Mouse (Mus musculus): Measurements from ENCODE around the gene Vps16.

Gene Vps16

GRCm38 (mm10) chr2:130421781-130422620 is 2.1 kb upstream of the Vps16 start:
- in situ Hi-C loops (cut with MboI): no loop called here

GRCm38 (mm10) chr2:130423397-130424125 is 578 bp upstream of the Vps16 start:
- in situ Hi-C loops (cut with MboI): no loop called here

GRCm38 (mm10) chr2:130425112-130425511 is 973 bp downstream of the Vps16 start:
- in situ Hi-C loops (cut with MboI): no loop called here

GRCm38 (mm10) chr2:130429851-130430250 is 5.7 kb downstream of the Vps16 start:
- in situ Hi-C loops (cut with MboI): no loop called here

DNA sequence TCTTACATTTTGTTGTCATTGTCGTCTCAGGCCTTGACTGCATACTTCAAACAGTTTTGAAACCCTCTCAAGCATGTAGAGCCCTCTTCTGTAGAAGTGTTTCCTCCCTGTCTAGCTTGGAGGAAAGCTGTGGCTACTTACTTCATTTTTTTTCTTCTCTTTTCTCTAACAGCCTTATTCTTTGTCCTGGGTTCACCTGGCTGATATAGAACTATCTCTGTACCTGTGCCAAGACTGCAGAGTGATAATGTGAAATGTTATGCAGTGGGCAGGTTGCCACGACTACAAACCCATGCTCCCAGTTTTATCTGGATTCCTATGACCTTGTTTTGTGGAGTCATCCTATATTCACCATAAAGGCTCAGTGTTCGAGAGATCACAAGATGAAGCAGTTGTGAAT is 6.3 kb downstream of the Vps16 start:
- in situ Hi-C loops (cut with MboI): no loop called here

DNA sequence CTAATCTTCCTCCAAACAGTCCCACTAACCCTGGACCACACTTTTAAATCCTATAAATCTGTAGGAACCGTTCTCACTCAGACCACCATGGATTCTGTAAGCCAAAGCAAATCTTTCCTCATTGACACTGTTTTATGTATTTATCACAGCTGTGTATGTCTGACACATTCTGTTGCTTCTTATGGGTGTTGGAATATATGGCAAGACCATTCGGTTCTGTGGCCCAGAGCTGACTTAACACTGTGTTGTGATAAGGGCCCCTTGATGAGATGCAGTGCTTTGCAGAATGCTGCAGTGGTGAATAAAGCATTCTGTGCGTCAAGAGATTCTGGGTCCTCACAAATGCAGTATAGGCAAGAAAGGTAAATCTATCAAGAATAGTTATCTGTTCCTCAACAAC is 8.0 kb downstream of the Vps16 start:
- in situ Hi-C loops (cut with MboI): no loop called here

DNA sequence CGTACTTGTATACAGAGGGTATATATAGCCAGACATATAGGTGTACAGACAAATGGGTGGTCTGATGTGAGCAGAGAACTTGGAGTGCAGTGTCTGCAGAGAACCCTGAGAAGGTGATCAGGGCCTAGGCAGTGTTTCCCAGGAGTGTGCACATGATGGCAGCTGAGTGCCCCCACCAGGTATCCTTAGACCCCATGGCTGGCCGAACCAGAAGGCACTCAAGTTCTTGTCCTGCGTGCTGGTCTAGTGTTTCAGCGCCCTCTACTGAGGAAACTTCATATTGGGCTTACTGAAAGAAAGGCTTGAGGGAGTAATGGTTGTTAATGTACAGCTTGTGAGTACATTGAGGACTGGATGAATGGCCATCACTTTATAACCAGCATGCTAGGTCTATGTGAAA is 9.0 kb downstream of the Vps16 start:
- in situ Hi-C loops (cut with MboI): no loop called here

DNA sequence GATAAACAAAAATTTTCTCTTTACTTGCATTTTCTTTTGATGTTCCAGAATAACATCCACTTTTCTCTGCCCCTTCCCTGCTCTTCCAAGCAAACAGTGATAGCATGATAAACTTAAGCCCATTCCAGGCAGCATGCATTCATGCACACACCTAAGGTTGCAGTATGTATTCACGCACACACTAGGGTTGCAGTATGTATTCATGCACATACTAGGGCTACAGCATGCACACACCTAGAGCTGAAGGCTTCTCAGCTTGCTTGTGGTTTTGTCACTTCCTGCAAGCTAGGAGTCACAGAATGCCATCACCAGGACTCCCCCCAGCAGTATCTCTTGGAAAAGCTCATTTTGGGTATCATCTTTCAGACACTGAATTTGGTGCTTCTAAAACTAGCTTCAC is 12.6 kb downstream of the Vps16 start:
- in situ Hi-C loops (cut with MboI): no loop called here

DNA sequence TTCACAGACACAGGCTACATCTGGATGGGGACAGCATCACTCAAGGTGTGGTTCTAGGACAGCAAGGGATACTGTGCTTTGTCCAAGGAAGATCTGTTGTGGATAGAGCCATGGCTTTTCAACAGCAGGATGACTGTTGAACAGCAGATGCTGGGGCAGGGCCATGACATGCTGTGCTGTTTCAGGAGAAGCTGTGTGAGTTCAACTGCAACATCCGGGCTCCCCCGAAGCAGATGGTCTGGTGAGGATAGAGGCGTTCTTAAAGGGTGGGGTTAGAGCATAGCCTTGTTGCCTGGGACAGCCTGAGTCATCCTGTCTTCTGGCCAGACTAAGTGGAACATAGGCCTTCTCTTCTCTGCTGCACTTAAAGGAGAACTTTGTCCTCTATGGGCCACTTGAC is 14.7 kb downstream of the Vps16 start:
- in situ Hi-C loops (cut with MboI): no loop called here

GRCm38 (mm10) chr2:130439840-130440480 is 15.8 kb downstream of the Vps16 start:
- in situ Hi-C loops (cut with MboI): no loop called here

- in situ Hi-C loops (cut with MboI): no loop called here
Measured at GRCm38 (mm10) chr2:130442162-130442561, 18.0 kb downstream of the Vps16 start.

DNA sequence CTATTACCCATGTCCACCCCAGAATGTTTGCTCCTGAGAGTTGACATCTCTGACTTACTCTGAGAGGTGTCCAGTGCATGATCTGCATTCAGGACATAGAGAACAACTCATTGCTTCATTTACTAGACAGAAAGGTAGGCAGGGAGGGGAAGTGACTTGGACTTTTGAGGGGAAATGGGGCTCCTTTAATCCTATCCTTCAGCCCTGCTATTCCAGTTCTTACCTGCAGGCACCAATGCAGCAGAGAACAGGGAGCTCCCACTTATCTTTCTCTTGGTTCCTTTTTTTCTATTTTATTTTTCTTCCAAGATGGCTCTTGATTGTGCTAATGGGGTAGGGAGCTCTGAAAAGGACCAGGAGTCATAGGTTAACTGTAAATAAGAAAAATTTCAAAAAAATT is 24.3 kb downstream of the Vps16 start:
- in situ Hi-C loops (cut with MboI): no loop called here

DNA sequence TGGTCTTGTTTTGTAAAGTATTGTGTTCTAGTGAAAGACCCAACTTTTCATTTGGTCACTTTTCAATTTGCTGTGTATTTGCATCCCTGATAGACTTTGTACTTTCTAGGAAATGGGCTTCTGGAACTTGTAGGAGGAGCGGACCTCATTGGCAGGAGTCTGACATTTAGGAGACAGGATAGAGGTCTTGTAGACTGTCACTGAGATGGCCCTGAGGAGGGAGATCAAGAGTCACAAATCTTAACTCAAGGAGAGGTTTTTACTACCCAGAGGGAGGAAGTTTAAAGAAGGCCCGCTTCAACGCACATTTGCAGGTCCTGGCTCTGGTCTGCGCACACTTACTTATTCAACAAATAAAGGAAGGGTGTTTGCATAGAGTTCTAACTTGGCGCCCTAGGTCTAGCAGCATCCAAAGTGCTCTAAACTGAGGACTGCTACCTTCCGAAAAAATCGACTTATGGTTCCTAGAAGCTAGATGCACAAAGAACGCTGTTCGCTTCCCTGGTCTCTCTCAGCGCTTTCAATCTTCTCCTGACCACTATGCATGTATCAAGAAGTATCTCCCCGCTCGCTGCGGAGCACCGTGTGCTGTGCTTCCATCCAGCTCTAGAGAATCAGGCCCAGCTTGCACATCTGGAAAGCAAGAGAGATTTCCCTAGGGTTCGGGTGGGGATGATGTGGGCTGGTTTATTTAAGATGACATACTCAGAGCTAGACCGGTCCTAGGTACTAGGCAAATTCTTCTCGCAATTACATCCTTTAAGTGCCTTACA is 25.1 kb downstream of the Vps16 start:
- in situ Hi-C loops (cut with MboI): no loop called here

- in situ Hi-C loops (cut with MboI): no loop called here
Measured at GRCm38 (mm10) chr2:130449794-130450433, 25.8 kb downstream of the Vps16 start, which contains the start of gene Ptpra. Gene Ptpra (plus strand): TSS chr2:130450278.

DNA sequence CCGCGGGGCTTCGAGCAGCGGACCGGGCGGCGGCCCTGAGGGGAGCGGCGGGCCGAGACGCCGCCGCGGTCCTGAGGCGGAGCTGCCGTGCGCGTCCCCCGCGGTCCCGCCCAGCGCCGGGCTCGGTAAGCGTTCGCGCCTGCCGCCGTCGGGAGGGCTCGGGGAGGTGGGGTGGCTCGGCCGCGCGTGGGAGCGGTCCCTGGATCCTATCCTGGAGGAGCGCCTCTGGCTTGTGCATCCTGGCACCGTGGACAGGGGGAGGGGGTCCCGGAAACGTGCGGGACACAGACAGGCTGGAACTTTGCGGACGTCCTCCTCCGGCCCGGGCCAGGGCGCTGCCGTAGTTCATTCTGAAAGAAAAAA is 26.3 kb downstream of the Vps16 start:
- in situ Hi-C loops (cut with MboI): no loop called here

GRCm38 (mm10) chr2:130451086-130451726 is 27.1 kb downstream of the Vps16 start:
- in situ Hi-C loops (cut with MboI): no loop called here

DNA sequence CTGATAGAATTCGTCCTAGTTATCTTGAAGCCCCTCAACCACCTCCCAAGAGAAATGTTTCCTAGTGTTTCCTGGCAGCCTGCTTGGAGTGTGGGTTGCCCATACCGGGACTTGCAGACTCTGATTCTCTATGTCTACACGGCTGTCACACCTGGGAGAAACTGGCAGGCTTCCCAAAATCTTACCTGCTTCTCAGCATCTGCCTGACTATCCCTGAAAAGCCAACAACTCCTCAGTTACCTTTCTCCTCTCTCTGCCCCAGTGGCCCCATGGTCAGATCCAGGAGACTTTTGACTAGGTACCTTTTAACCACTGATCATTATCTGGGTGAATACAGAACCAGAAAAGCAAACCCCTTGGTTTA is 27.6 kb downstream of the Vps16 start:
- in situ Hi-C loops (cut with MboI): no loop called here

- in situ Hi-C loops (cut with MboI): no loop called here
Measured at GRCm38 (mm10) chr2:130452266-130452665, 28.1 kb downstream of the Vps16 start.

- in situ Hi-C loops (cut with MboI): no loop called here
Measured at GRCm38 (mm10) chr2:130453421-130453820, 29.3 kb downstream of the Vps16 start.

DNA sequence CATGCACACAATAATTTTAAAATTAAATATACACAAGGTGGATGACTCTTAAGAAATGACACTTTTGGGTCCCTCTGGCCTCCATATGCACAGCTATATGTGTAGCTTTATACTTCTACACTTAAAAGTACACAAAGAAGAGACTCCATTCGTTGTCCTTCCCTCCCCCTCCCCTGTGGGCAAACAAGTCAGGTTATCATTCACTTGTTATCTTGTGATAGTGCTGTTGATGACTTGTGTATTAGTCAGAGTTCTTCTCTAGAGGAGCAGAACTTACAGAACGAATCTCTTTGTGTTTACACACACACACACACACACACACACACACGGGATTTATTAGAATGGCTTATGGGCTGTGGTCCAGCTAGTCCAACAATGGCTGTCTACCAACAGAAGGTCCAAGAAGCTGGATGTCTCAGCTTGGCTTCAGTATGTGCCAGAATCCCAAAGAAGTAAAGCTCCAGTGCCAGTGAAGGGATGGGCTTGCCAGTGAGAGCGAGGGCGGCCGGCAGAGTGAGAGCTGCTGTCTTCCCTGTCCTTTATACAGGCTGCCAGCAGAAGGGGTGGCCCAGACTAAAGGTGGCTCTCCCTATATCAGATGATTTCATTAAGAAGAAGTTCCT is 30.7 kb downstream of the Vps16 start:
- in situ Hi-C loops (cut with MboI): no loop called here

- in situ Hi-C loops (cut with MboI): no loop called here
Measured at GRCm38 (mm10) chr2:130457871-130458270, 33.7 kb downstream of the Vps16 start.

All from mature B cell (primary cell).